Comparison of ENCODE assay signal across 9 mouse cellular contexts in genomic region chr7:126883731-126884181, GRCm38 (mm10). TPM values are rescaled to one million over a fixed set of nuclear protein-coding genes. Genes with fewer than 3 reads are reported as not detected.
DNase-seq lines count a peak whose midpoint lies in the region; ATAC-seq and TF ChIP-seq lines count a peak whose summit lies in the region.
"Had no signal": no experiment of that assay in that cellular context is flagged by ENCODE, and none has a peak within 500 bp of the region (broad histone marks: within the 10 kb centered on the region; RNA-seq: fewer than 3 reads in every experiment).

No protein-coding gene starts in this region.

- no peak for ATAC-seq in hindbrain, embryonic 14.5 days (ENCODE audit: low FRiP score)
- no peak for ATAC-seq in lung, embryonic 16.5 days (ENCODE audit: low read depth)

- peak overlapping the region; percentile 91 for H3K4me3 ChIP-seq in testis, adult 2 months (ENCODE audit: control insufficient read depth, low read depth, low read length)
- peak overlapping the region; percentile 75 for H3K4me3 ChIP-seq in hindbrain, embryonic 14.5 days (replicated peaks; ENCODE audit: low read length)
- peak overlapping the region; percentile 76 for H3K4me3 ChIP-seq in lung, embryonic 16.5 days (ENCODE audit: low read length)

- no peaks in the 10 kb centered on the region for H3K27me3 ChIP-seq in testis, adult 2 months (ENCODE audit: control insufficient read depth, insufficient read depth, low read length)
- no peaks in the 10 kb centered on the region for H3K27me3 ChIP-seq in hindbrain, embryonic 14.5 days (ENCODE audit: control insufficient read depth, insufficient read depth, low read length)
- no peaks in the 10 kb centered on the region for H3K27me3 ChIP-seq in lung, embryonic 16.5 days (ENCODE audit: control insufficient read depth, insufficient read depth, low read depth, low read length)

- H3K9me3 ChIP-seq in hindbrain, embryonic 14.5 days (ENCODE audit: control insufficient read depth, low read length): no peaks in the 10 kb centered on the region
- H3K9me3 ChIP-seq in lung, embryonic 16.5 days (ENCODE audit: control insufficient read depth, low read length): no peaks in the 10 kb centered on the region

- TF ChIP-seq POLR2A in testis, adult 2 months (IDR thresholded peaks at IDR 0.05; ENCODE audit: control insufficient read depth, low read depth, low read length): no peak

- peaks cover 1% of the 10 kb centered on the region for H3K36me3 ChIP-seq in testis, adult 2 months (ENCODE audit: control insufficient read depth, insufficient read depth, low read length)
- H3K36me3 ChIP-seq in hindbrain, embryonic 14.5 days (replicated peaks; ENCODE audit: control insufficient read depth, insufficient read depth): peaks cover 14% of the 10 kb centered on the region
- peaks cover 12% of the 10 kb centered on the region for H3K36me3 ChIP-seq in lung, embryonic 16.5 days (ENCODE audit: control insufficient read depth, insufficient read depth, low read length)

- WGBS in hindbrain, embryonic 14.5 days: 0% methylated on average over 14 of the region's 15 CpGs
- WGBS in lung, embryonic 16.5 days: 1% methylated on average over 14 of the region's 15 CpGs

- H3K4me2 ChIP-seq in hindbrain, embryonic 14.5 days (replicated peaks): peak overlapping the region; percentile 94
- H3K4me2 ChIP-seq in lung, embryonic 16.5 days (ENCODE audit: low read depth, low read length): peak overlapping the region; percentile 65

- peak; percentile 57 to 75 for DNase-seq in adrenal gland, adult (ENCODE audit: inconsistent age in 2 of 2, low spot score in 1 of 2)
- no peak for DNase-seq in adrenal gland, postnatal 14 days
- no peak for DNase-seq in testis, postnatal 14 days (ENCODE audit: low spot score)
- no peak for DNase-seq in hindbrain, embryonic 14.5 days (ENCODE audit: low spot score)
- peak; percentile 35 to 59 for DNase-seq in thymus, adult 18-20 months
- no peak for DNase-seq in layer of hippocampus, adult 8-10 months (ENCODE audit: low spot score in 2 of 2)

- peaks cover 5% of the 10 kb centered on the region; the same call in 1 of the 2 replicates for H3K4me1 ChIP-seq in testis, adult 2 months (ENCODE audit: control insufficient read depth, insufficient read depth, low read length)
- H3K4me1 ChIP-seq in hindbrain, embryonic 14.5 days (replicated peaks; ENCODE audit: control insufficient read depth, insufficient read depth, low read length): peaks cover 24% of the 10 kb centered on the region
- H3K4me1 ChIP-seq in lung, embryonic 16.5 days (replicated peaks; ENCODE audit: control insufficient read depth, insufficient read depth, low read length): peaks cover 19% of the 10 kb centered on the region

- H3K27ac ChIP-seq in testis, adult 2 months (ENCODE audit: control insufficient read depth, insufficient read depth, low read depth, low read length): peak overlapping the region; percentile 92
- peak overlapping the region; percentile 91 for H3K27ac ChIP-seq in hindbrain, embryonic 14.5 days
- peak overlapping the region; percentile 95 for H3K27ac ChIP-seq in lung, embryonic 16.5 days (ENCODE audit: low read length)

- peak overlapping the region; percentile 87 for H3K9ac ChIP-seq in hindbrain, embryonic 14.5 days
- H3K9ac ChIP-seq in lung, embryonic 16.5 days (ENCODE audit: low read length): peak overlapping the region; percentile 88

- TF ChIP-seq CTCF in testis, adult 2 months (IDR thresholded peaks at IDR 0.05; ENCODE audit: control insufficient read depth, insufficient read depth, insufficient replicate concordance, low read depth, low read length): no peak

RNA-seq across cellular contexts. Expression of gene Taok2, which starts 0.7 kb away (rescaled TPM):
- total RNA-seq in adrenal gland, postnatal 14 days (2021): 68.8 and 79.4 TPM in 2 replicates
- polyA plus RNA-seq in testis, adult 2 months (2012; rRNA removed): 43.5 and 49.4 TPM in 2 replicates
- polyA plus RNA-seq in hindbrain, embryonic 14.5 days (2014; fragmentation: Nextera tagmentation; extraction: Ambion mirVana): 36.4 and 37.2 TPM in 2 replicates
- 55.8 and 58.3 TPM in 2 replicates for polyA plus RNA-seq in lung, embryonic 16.5 days (2015; fragmentation: Nextera tagmentation; extraction: Ambion mirVana)
- 100 to 1,000 TPM; 146 to 179 (median 151) TPM for total RNA-seq in layer of hippocampus, adult 8-10 months (2022)

RNA-seq across cellular contexts. Expression of gene Ino80e, which starts 21.6 kb away (rescaled TPM):
- 39.2 and 41.9 TPM in 2 replicates for total RNA-seq in adrenal gland, postnatal 14 days (2021)
- 74.1 and 80.9 TPM in 2 replicates for polyA plus RNA-seq in testis, adult 2 months (2012; rRNA removed)
- polyA plus RNA-seq in hindbrain, embryonic 14.5 days (2014; fragmentation: Nextera tagmentation; extraction: Ambion mirVana): 93.7 and 95.3 TPM in 2 replicates
- 76.5 and 89.3 TPM in 2 replicates for polyA plus RNA-seq in lung, embryonic 16.5 days (2015; fragmentation: Nextera tagmentation; extraction: Ambion mirVana)
- 10 to 100 TPM; 46.3 to 59.5 (median 56.1) TPM for total RNA-seq in layer of hippocampus, adult 8-10 months (2022)

RNA-seq across cellular contexts. Expression of gene Hirip3, which starts 22.0 kb away (rescaled TPM):
- total RNA-seq in adrenal gland, postnatal 14 days (2021): 24.1 and 30.2 TPM in 2 replicates
- 76.6 and 77.1 TPM in 2 replicates for polyA plus RNA-seq in testis, adult 2 months (2012; rRNA removed)
- 10.1 and 11.1 TPM in 2 replicates for polyA plus RNA-seq in hindbrain, embryonic 14.5 days (2014; fragmentation: Nextera tagmentation; extraction: Ambion mirVana)
- polyA plus RNA-seq in lung, embryonic 16.5 days (2015; fragmentation: Nextera tagmentation; extraction: Ambion mirVana): 30.3 and 32.3 TPM in 2 replicates
- total RNA-seq in layer of hippocampus, adult 8-10 months (2022): 10 to 100 TPM; 25.6 to 44.7 (median 36.2) TPM

RNA-seq across cellular contexts. Expression of gene Doc2a, which starts 36.5 kb away (rescaled TPM):
- total RNA-seq in adrenal gland, postnatal 14 days (2021): 0.63 and 0.64 TPM in 2 replicates
- polyA plus RNA-seq in testis, adult 2 months (2012; rRNA removed): 1.9 and 2.2 TPM in 2 replicates
- 16.5 and 25.7 TPM in 2 replicates for polyA plus RNA-seq in hindbrain, embryonic 14.5 days (2014; fragmentation: Nextera tagmentation; extraction: Ambion mirVana)
- 0.49 and 0.63 TPM in 2 replicates for polyA plus RNA-seq in lung, embryonic 16.5 days (2015; fragmentation: Nextera tagmentation; extraction: Ambion mirVana)
- total RNA-seq in layer of hippocampus, adult 8-10 months (2022): 10 to 100 TPM; 17.6 to 20.0 (median 18.7) TPM
- total RNA-seq: heart, postnatal 36 days had no signal

RNA-seq across cellular contexts. Expression of gene Tmem219, which starts 39.0 kb away (rescaled TPM):
- total RNA-seq in adrenal gland, postnatal 14 days (2021): 27.6 and 27.9 TPM in 2 replicates
- polyA plus RNA-seq in testis, adult 2 months (2012; rRNA removed): 70.3 and 73.6 TPM in 2 replicates
- polyA plus RNA-seq in hindbrain, embryonic 14.5 days (2014; fragmentation: Nextera tagmentation; extraction: Ambion mirVana): 28.0 and 29.3 TPM in 2 replicates
- 28.4 and 30.8 TPM in 2 replicates for polyA plus RNA-seq in lung, embryonic 16.5 days (2015; fragmentation: Nextera tagmentation; extraction: Ambion mirVana)
- 10 to 100 TPM; 21.8 to 34.3 (median 25.6) TPM for total RNA-seq in layer of hippocampus, adult 8-10 months (2022)

Comparison
In these comparisons a context has a peak if more than half of its experiments do, and no peak if none do; other contexts are left out.
1. DNase-seq: peak in adrenal gland, adult (2 of 2) and thymus, adult 18-20 months (2 of 2); none in adrenal gland, postnatal 14 days (single experiment), testis, postnatal 14 days (single experiment), hindbrain, embryonic 14.5 days (single experiment) and layer of hippocampus, adult 8-10 months (0 of 2).
2. Peak in every context shown above with its lines, with median percentiles within 50 percentile points of each other: H3K27ac ChIP-seq and H3K4me3 ChIP-seq.